Comparison of ENCODE assay signal across 14 mouse cellular contexts in genomic region chr1:184412596-184412995, GRCm38 (mm10).
"Had no signal": no experiment of that assay in that cellular context is flagged by ENCODE, and none has a peak within 500 bp of the region (broad histone marks: within the 10 kb centered on the region; RNA-seq: fewer than 3 reads in every experiment).

No protein-coding gene starts in this region.

- H3K27me3 ChIP-seq: limb, embryonic 15.5 days; liver, embryonic 12.5 days; midbrain, embryonic 13.5 days; neural tube, embryonic 15.5 days had no signal

- H3K4me2 ChIP-seq: limb, embryonic 15.5 days; liver, embryonic 12.5 days; lung, embryonic 14.5 days; midbrain, embryonic 13.5 days; neural tube, embryonic 15.5 days had no signal

- H3K36me3 ChIP-seq: limb, embryonic 15.5 days; liver, embryonic 12.5 days; midbrain, embryonic 13.5 days; neural tube, embryonic 15.5 days had no signal

- H3K9ac ChIP-seq: limb, embryonic 15.5 days; liver, embryonic 12.5 days; lung, embryonic 14.5 days; midbrain, embryonic 13.5 days; neural tube, embryonic 15.5 days had no signal

- DNase-seq: kidney, adult 2 months; kidney, postnatal 36 days; layer of hippocampus, adult 9-11 months; left cerebral cortex, postnatal 4 days; lung, embryonic 14.5 days; lung, postnatal 10 days had no signal

- H3K9me3 ChIP-seq: limb, embryonic 15.5 days; liver, embryonic 12.5 days; midbrain, embryonic 13.5 days; neural tube, embryonic 15.5 days had no signal

- ATAC-seq: intestine, embryonic 16.5 days; liver, embryonic 12.5 days; midbrain, embryonic 13.5 days had no signal

- H3K27ac ChIP-seq: kidney, postnatal 0 days; limb, embryonic 15.5 days; liver, embryonic 12.5 days; macrophage; midbrain, embryonic 13.5 days; neural tube, embryonic 15.5 days; stomach, postnatal 0 days had no signal

- H3K4me1 ChIP-seq: limb, embryonic 15.5 days; liver, embryonic 12.5 days; midbrain, embryonic 13.5 days; neural tube, embryonic 15.5 days had no signal

- H3K4me3 ChIP-seq: limb, embryonic 15.5 days; liver, embryonic 12.5 days; midbrain, embryonic 13.5 days; neural tube, embryonic 15.5 days had no signal
